Mouse (Mus musculus): ENCODE measurements at regions not wholly inside any gene's neighbourhood (a gene's known extent, or its start where the extent isn't known, plus 50 kb on each side); places are given as distances from the start of the nearest gene placed in this dataset.

- no peak for DNase-seq
Measured at GRCm38 (mm10) chr7:118042914-118043313, 73.1 kb downstream of the Rps15a start.

- no peak for DNase-seq
Measured at GRCm38 (mm10) chr7:118039862-118040261, 76.1 kb downstream of the Rps15a start.

- no peak for DNase-seq
Measured at GRCm38 (mm10) chr7:118037062-118037461, 78.9 kb downstream of the Rps15a start.

- DNase-seq, result no peak
Measured at GRCm38 (mm10) chr7:118026106-118026526, 89.9 kb downstream of the Rps15a start.

- no peak for DNase-seq
Measured at GRCm38 (mm10) chr7:118004620-118005019, 111.4 kb downstream of the Rps15a start.

GRCm38 (mm10) chr7:118001881-118002280 is 114.1 kb downstream of the Rps15a start:
- DNase-seq, result no peak

- no peak for DNase-seq
Measured at GRCm38 (mm10) chr7:118001121-118001520, 114.9 kb downstream of the Rps15a start.

GRCm38 (mm10) chr7:117982177-117982576 is 133.8 kb downstream of the Rps15a start:
- no peak for DNase-seq

GRCm38 (mm10) chr7:117971176-117971575 is 144.8 kb downstream of the Rps15a start:
- DNase-seq, result no peak

- DNase-seq, result no peak
Measured at GRCm38 (mm10) chr7:117943435-117943834, 172.6 kb downstream of the Rps15a start.

GRCm38 (mm10) chr7:117939618-117940017 is 176.4 kb downstream of the Rps15a start:
- no peak for DNase-seq

GRCm38 (mm10) chr7:117934908-117935307 is 181.1 kb downstream of the Rps15a start:
- no peak for DNase-seq

- no peak for DNase-seq
Measured at GRCm38 (mm10) chr7:117931234-117931895, 184.6 kb downstream of the Rps15a start.

GRCm38 (mm10) chr7:117930392-117930791 is 185.6 kb downstream of the Rps15a start:
- no peak for DNase-seq

- no peak for DNase-seq
Measured at GRCm38 (mm10) chr7:117926396-117926795, 189.6 kb downstream of the Rps15a start.

GRCm38 (mm10) chr7:117922270-117922669 is 193.7 kb downstream of the Rps15a start:
- no peak for DNase-seq

GRCm38 (mm10) chr7:117918206-117918995 is 197.6 kb downstream of the Rps15a start:
- DNase-seq, result no peak

GRCm38 (mm10) chr7:117916915-117917314 is 199.1 kb downstream of the Rps15a start:
- DNase-seq, result no peak

- no peak for DNase-seq
Measured at GRCm38 (mm10) chr7:117912453-117912852, 203.5 kb downstream of the Rps15a start.

- DNase-seq, result no peak
Measured at GRCm38 (mm10) chr7:117911062-117911461, 204.9 kb downstream of the Rps15a start.

GRCm38 (mm10) chr7:117896528-117896927 is 219.5 kb downstream of the Rps15a start:
- no peak for DNase-seq

- DNase-seq, result no peak
Measured at GRCm38 (mm10) chr7:117887288-117887687, 228.7 kb downstream of the Rps15a start.

- DNase-seq, result peak; percentile 10
Measured at GRCm38 (mm10) chr7:117882803-117883202, 233.2 kb downstream of the Rps15a start.

- DNase-seq, result no peak
Measured at GRCm38 (mm10) chr7:117878903-117879302, 237.1 kb downstream of the Rps15a start.

All from cerebellum, adult 9-11 months (tissue).